Mouse (Mus musculus) CD4-positive naive resting alpha-beta T cell, adult 76 days (primary cell): ENCODE measurements around the gene Gm8356. TPM values are rescaled to one million over a fixed set of nuclear protein-coding genes. Genes with fewer than 3 reads are reported as not detected.

Experiments used
- total RNA-seq: library from RNA; stranded (reverse); gene quantifications from one replicate; pipeline ENCODE4 v1.2.4, GENCODE M21; 2023

Gm8356 gene
- total RNA-seq: not detected

GRCm38 (mm10) chr14:6537190-6537589 is at the start of gene Gm8356:
TSS of gene Gm8356 (minus strand) at chr14:6537290.

Other genes with a start within 250 kb of the Gm8356 start
- not detected for gene Gm21103, start 232.4 kb downstream of the Gm8356 start, total RNA-seq
- not detected for gene Gm3618, start 193.6 kb downstream of the Gm8356 start, total RNA-seq
- not detected for gene Gm16440, start 147.0 kb downstream of the Gm8356 start, total RNA-seq
- gene Gm3591, start 124.8 kb downstream of the Gm8356 start, total RNA-seq: not detected
- not detected for gene Gm3594, start 92.7 kb downstream of the Gm8356 start, total RNA-seq
- gene Gm3629, start 53.3 kb upstream of the Gm8356 start, total RNA-seq: not detected
- gene Gm3460, start 85.1 kb upstream of the Gm8356 start, total RNA-seq: not detected
- not detected for gene Gm10251, start 146.9 kb upstream of the Gm8356 start, total RNA-seq
- gene Gm8050, start 183.0 kb upstream of the Gm8356 start, total RNA-seq: not detected
- 0.94 TPM for gene Gm3636, start 205.0 kb upstream of the Gm8356 start, total RNA-seq
- not detected for gene Gm8362, start 237.1 kb upstream of the Gm8356 start, total RNA-seq